Mouse (Mus musculus) urinary bladder, adult 2 months (tissue): ENCODE results near the gene Fcrls. TPM values are rescaled to one million over a fixed set of nuclear protein-coding genes. Genes with fewer than 3 reads are reported as not detected.

ENCODE experiments used
- DNase-seq: peaks from one replicate; pipeline ENCODE4 v3.0.0; 2022; ENCODE audit warnings: low spot score
- polyA plus RNA-seq: library from polyadenylated mRNA; depleted of rRNA; stranded (reverse); fragments of >200 nt; gene quantifications from 2 replicates; pipeline ENCODE4 v1.2.3, GENCODE M21; 2012; rRNA removed

Gene Fcrls
- 12.2 TPM in 2 replicates for polyA plus RNA-seq

- no peak for DNase-seq
These were observed at the start of gene Fcrls for GRCm38 (mm10) chr3:87263436-87263835. Gene Fcrls, minus strand, starts transcription at chr3:87263738.

DNA sequence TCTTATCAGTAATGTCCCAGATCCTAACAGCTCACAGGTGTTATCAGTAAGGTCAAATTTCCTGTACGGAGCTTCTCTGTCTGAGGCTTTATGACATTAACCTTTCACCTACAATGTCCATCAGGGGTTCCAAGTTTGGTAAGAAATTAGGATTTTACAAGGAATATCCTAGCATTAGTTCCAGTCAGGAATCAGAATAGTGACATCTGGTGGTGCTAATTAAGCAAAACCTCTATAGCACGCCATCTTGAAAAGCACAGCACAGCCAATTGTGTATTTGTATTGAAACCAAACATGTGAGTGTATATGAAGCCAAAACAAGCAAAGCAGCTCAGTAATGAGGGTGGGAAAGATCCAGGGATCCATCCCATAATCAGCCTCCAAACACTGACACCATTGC lies 46.4 kb upstream of the Fcrls start:
- no peak for DNase-seq

- no peak for DNase-seq
These were observed 36.4 kb upstream of the Fcrls start for GRCm38 (mm10) chr3:87299901-87300300.

DNA sequence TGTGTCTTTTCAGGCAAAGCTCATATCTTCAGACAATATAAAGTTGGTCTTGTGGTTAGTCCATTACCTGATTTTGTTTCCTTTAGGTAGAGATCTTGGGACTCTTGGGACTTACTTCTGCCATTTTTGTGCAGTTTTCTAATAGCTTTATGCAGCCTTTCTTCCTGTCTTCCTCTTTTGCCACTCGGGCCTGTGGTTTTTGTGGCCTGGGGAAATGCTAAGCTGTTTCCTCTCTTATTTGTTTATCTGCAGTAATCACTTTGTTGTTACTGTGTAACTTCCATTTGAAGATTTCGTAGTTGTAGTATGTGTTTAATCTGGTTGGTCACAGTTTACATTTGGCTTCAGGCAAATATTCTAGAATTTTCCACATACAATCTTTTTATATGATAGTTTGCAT lies 10.8 kb upstream of the Fcrls start:
- DNase-seq, result no peak

GRCm38 (mm10) chr3:87266581-87266980 lies 3.0 kb upstream of the Fcrls start:
- DNase-seq, result no peak

GRCm38 (mm10) chr3:87255239-87255638 lies 8.3 kb downstream of the Fcrls start:
- no peak for DNase-seq

DNA sequence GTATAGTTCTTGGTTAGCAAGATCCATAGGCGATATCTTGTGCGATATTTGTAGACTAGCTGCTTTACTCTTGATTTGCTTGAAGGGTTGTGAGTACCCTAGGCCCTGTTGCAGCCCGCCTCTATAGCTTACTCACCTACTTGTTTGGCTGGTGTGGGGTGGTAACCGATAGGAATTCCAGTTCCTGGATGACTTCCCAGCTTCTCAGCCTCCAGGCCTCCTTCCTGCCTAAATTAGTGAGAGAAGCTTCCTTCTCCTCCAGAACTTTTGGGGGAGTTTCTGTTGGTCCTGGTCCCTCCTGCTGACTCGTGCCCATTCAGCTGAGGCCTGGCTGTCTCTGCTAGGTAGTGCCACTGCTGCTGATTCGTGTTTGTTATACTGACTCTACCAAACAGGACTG lies 14.0 kb downstream of the Fcrls start:
- no peak for DNase-seq

DNA sequence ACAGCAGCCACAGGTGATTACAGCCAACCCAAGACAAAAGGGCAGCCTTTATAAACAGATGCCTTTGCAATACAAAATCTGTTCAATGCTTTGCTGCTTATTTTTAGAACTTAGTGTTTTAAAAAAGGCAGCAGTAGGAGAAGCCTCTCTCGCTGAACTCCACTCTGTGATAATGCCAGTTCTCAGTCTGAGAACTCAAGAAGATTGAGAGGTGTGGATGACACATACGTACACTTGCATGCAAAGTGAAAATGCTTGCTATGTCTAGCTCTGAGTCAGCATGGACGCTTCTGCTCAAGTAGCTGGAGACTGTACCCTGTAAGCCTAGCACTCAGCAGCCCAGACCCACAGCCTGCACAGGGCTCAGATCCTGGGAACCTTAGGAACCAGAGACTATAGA lies 16.2 kb downstream of the Fcrls start:
- DNase-seq, result no peak

- no peak for DNase-seq
These were observed 19.9 kb downstream of the Fcrls start for GRCm38 (mm10) chr3:87243654-87244053.

GRCm38 (mm10) chr3:87240909-87241308 lies 22.6 kb downstream of the Fcrls start:
- DNase-seq, result no peak

DNA sequence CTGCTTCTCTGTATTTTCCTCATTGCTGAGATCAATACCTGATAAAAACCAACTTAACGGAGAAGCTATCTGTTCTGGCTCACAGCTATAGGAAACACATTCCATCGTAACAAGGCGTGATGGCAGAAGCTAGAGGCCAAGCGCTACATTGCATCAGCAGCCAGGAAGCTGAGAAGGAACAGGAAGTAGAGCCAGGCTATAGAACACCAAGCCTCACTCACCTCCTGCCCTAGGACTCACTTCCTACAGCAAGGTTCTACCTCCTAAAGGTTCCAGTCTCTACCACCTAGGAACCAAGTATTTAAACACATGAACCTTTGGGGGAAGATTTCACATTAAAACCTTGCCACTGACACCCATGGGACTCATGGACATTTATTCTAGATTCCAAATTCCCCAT lies 39.9 kb downstream of the Fcrls start:
- no peak for DNase-seq

DNA sequence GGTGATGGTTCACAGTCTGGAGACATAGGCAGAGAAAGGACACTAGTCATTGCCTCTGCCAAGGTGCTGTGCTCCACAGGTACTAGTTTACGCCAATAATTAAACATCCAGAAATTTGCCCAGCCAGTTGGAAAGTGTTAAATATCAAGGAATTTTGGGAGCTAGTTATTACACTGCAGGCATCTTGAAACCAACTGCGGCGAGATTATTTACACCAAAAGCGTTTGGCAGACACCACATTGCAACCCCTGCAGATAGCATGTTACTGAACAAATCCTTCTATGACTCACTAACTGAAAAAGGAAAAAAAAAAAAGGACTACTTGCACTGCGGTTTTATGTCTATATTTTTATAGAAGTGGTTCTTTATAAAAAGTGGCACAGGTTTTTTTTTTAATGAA lies 41.2 kb downstream of the Fcrls start:
- no peak for DNase-seq

GRCm38 (mm10) chr3:87215176-87215575 lies 48.4 kb downstream of the Fcrls start:
- DNase-seq, result no peak

- DNase-seq, result no peak
These were observed 49.2 kb downstream of the Fcrls start for GRCm38 (mm10) chr3:87214221-87214864.

GRCm38 (mm10) chr3:87206336-87207075 lies 57.0 kb downstream of the Fcrls start:
- no peak for DNase-seq

Other genes with a start within 250 kb of the Fcrls start
- 23.5 and 23.6 TPM in 2 replicates for gene Kirrel, start 89.0 kb downstream of the Fcrls start, polyA plus RNA-seq
- 0.11 and 0.24 TPM in 2 replicates for gene Cd5l, start 94.1 kb upstream of the Fcrls start, polyA plus RNA-seq
- 0.15 and 0.23 TPM in 2 replicates for gene Fcrl1, start 112.6 kb upstream of the Fcrls start, polyA plus RNA-seq
- gene Fcrl5, start 172.0 kb upstream of the Fcrls start, polyA plus RNA-seq, result not detected in 2 replicates